Mouse (Mus musculus) kidney, adult 2 months (tissue): Measurements from ENCODE around the gene Col27a1. TPM values are rescaled to one million over a fixed set of nuclear protein-coding genes. Genes with fewer than 3 reads are reported as not detected.

Experiments
- DNase-seq: peaks from one replicate; pipeline ENCODE4 v3.0.0; 2021
- H3K27ac ChIP-seq: fragments of 200-500 bp; 2 replicates; pipeline ENCODE4 v1.5.1; 2012; ENCODE audit warnings: low read depth, low read length, control low read depth, inconsistent platforms; ENCODE audit not compliant: insufficient read depth
- H3K27me3 ChIP-seq: fragments of 200-500 bp; replicated peaks from 2 replicates; pipeline ENCODE4 v1.6.1; 2012; ENCODE audit warnings: mild to moderate bottlenecking, moderate library complexity, low read length, inconsistent platforms; ENCODE audit not compliant: control insufficient read depth, insufficient read depth
- H3K36me3 ChIP-seq: fragments of 200-500 bp; 2 replicates; pipeline ENCODE4 v1.6.1; 2012; ENCODE audit warnings: mild to moderate bottlenecking, moderate library complexity, low read length, inconsistent platforms; ENCODE audit not compliant: control insufficient read depth, insufficient read depth
- H3K4me1 ChIP-seq: fragments of 200-500 bp; 2 replicates; pipeline ENCODE4 v1.6.1; 2011; ENCODE audit warnings: low read length; ENCODE audit not compliant: control insufficient read depth, insufficient read depth
- H3K4me3 ChIP-seq: fragments of 200-500 bp; 2 replicates; pipeline ENCODE4 v1.5.1; 2011; ENCODE audit warnings: mild to moderate bottlenecking, low read depth, low read length, control low read depth; ENCODE audit not compliant: insufficient read depth
- CTCF ChIP-seq: fragments of 200-500 bp; conservative IDR thresholded peaks from 2 replicates; pipeline ENCODE4 v1.5.1; 2011; ENCODE audit warnings: low read depth, mild to moderate bottlenecking, control low read depth, low read length, moderate library complexity, mixed read lengths; ENCODE audit not compliant: insufficient read depth, insufficient read length
- POLR2A ChIP-seq: fragments of 200-500 bp; IDR thresholded peaks from one replicate; pipeline ENCODE4 v1.6.1; 2011; ENCODE audit warnings: low read depth, low read length, control low read depth
- WGBS: fragments of 180-500 bp; shearing (Covaris S2); methylation state at CpG from one replicate; pipeline ENCODE4 v1.1.7; 2018; 5-methylcytosine and 5-hydroxymethylcytosine counted together
- polyA plus RNA-seq: library from polyadenylated mRNA; depleted of rRNA; stranded (reverse); fragments of >200 nt; gene quantifications from 2 replicates; pipeline ENCODE4 v1.2.3, GENCODE M21; 2012

The Col27a1 gene
- polyA plus RNA-seq, 1 experiment = 23.1 TPM

GRCm38 (mm10) chr4:63215993-63216531 is 2.3 kb downstream of the Col27a1 start:
- peak; percentile 77 for DNase-seq
- H3K36me3 ChIP-seq = no peaks in the 10 kb centered on the region
- TF ChIP-seq POLR2A (no peak), CTCF (peak; percentile 45; the same call in 1 of the 2 replicates)
- peak overlapping the region; percentile 63 for H3K4me3 ChIP-seq
- no peaks in the 10 kb centered on the region for H3K27me3 ChIP-seq
- H3K27ac ChIP-seq = peak overlapping the region; percentile 74
- WGBS = 6% methylated on average over 24 of the region's 24 CpGs
- H3K4me1 ChIP-seq = peaks cover 17% of the 10 kb centered on the region; the same call in 1 of the 2 replicates

- H3K36me3 ChIP-seq = no peaks in the 10 kb centered on the region
- TF ChIP-seq CTCF (no peak), POLR2A (no peak)
- DNase-seq = peak; percentile 48
- WGBS = 41% methylated on average over 9 of the region's 9 CpGs
- peaks cover 20% of the 10 kb centered on the region; the same call in 1 of the 2 replicates for H3K4me1 ChIP-seq
- H3K27ac ChIP-seq = peak overlapping the region; percentile 74; the same call in 1 of the 2 replicates
- peak overlapping the region; percentile 63; the same call in 1 of the 2 replicates for H3K4me3 ChIP-seq
- no peaks in the 10 kb centered on the region for H3K27me3 ChIP-seq
These were observed 2.8 kb downstream of the Col27a1 start for GRCm38 (mm10) chr4:63216566-63216965.

GRCm38 (mm10) chr4:63217513-63217912 is 3.7 kb downstream of the Col27a1 start:
- no peak for DNase-seq

GRCm38 (mm10) chr4:63219059-63219458 is 5.3 kb downstream of the Col27a1 start:
- Histone ChIP-seq H3K36me3 (no peaks in the 10 kb centered on the region), H3K27me3 (no peaks in the 10 kb centered on the region), H3K4me1 (peaks cover 25% of the 10 kb centered on the region; the same call in 1 of the 2 replicates), H3K27ac (no peak overlapping the region), H3K4me3 (no peak overlapping the region)
- TF ChIP-seq CTCF (no peak), POLR2A (no peak)
- no peak for DNase-seq
- 82% methylated on average over 3 of the region's 3 CpGs for WGBS

More at GRCm38 (mm10) chr4:63217513-63217912, 3.7 kb downstream of the Col27a1 start:
- H3K27me3 ChIP-seq = no peaks in the 10 kb centered on the region
- 74% methylated on average over 6 of the region's 6 CpGs for WGBS
- no peak overlapping the region for H3K4me3 ChIP-seq
- H3K27ac ChIP-seq = no peak overlapping the region
- peaks cover 25% of the 10 kb centered on the region; the same call in 1 of the 2 replicates for H3K4me1 ChIP-seq
- no peaks in the 10 kb centered on the region for H3K36me3 ChIP-seq
- TF ChIP-seq CTCF = no peak
- TF ChIP-seq POLR2A = no peak

GRCm38 (mm10) chr4:63219635-63220034 is 5.8 kb downstream of the Col27a1 start:
- DNase-seq = no peak
- Histone ChIP-seq H3K36me3 (no peaks in the 10 kb centered on the region), H3K4me3 (no peak overlapping the region), H3K27me3 (no peaks in the 10 kb centered on the region), H3K27ac (no peak overlapping the region), H3K4me1 (peaks cover 23% of the 10 kb centered on the region; the same call in 1 of the 2 replicates)
- 68% methylated on average over 6 of the region's 6 CpGs for WGBS
- no peak for TF ChIP-seq CTCF
- TF ChIP-seq POLR2A = no peak

- peak; percentile 90 for DNase-seq
- Histone ChIP-seq H3K4me1 (peaks cover 30% of the 10 kb centered on the region), H3K4me3 (no peak overlapping the region), H3K27me3 (no peaks in the 10 kb centered on the region), H3K27ac (peak overlapping the region; percentile 66), H3K36me3 (no peaks in the 10 kb centered on the region)
- TF ChIP-seq POLR2A (no peak), CTCF (no peak)
- 55% methylated on average over 15 of the region's 15 CpGs for WGBS
These were observed 7.5 kb downstream of the Col27a1 start for GRCm38 (mm10) chr4:63221096-63221958.

- peaks cover 33% of the 10 kb centered on the region for H3K4me1 ChIP-seq
- no peaks in the 10 kb centered on the region for H3K36me3 ChIP-seq
- 49% methylated on average over 8 of the region's 8 CpGs for WGBS
- H3K27ac ChIP-seq = peak overlapping the region; percentile 66
- DNase-seq = peak; percentile 74
- TF ChIP-seq CTCF (no peak), POLR2A (no peak)
- H3K4me3 ChIP-seq = no peak overlapping the region
- no peaks in the 10 kb centered on the region for H3K27me3 ChIP-seq
These were observed 8.4 kb downstream of the Col27a1 start for GRCm38 (mm10) chr4:63222246-63222645.
